8 mouse cellular contexts compared by ENCODE assay signal in genomic region chr14:53101362-53101761, GRCm38 (mm10).
DNase-seq lines count a peak whose midpoint lies in the region; ATAC-seq and TF ChIP-seq lines count a peak whose summit lies in the region.
"Not testable (repeated sequence)": the region's sequence is repeated elsewhere in the genome, so short reads cannot be mapped to it uniquely, and the experiment has no call there.

No protein-coding gene starts in this region.

- DNase-seq in cerebellum, postnatal 10 days = peak; percentile 3 to 10
- DNase-seq in forebrain, embryonic 14.5 days (ENCODE audit: low spot score) = peak; percentile 23
- peak; percentile 6 for DNase-seq in kidney, postnatal 10 days
- not testable (repeated sequence) for DNase-seq in liver, embryonic 14.5 days (ENCODE audit: low read depth in 3 of 3, low spot score in 3 of 3); midbrain, postnatal 0 days (ENCODE audit: low spot score)
- DNase-seq in thymus, postnatal 14 days = peak; percentile 39

- H3K4me3 ChIP-seq in ES-Bruce4 (ENCODE audit: low read depth, low read length); forebrain, embryonic 14.5 days (ENCODE audit: low read depth, low read length); liver, embryonic 14.5 days (ENCODE audit: insufficient read depth in 1 of 2, low read depth in 2 of 2, low read length in 2 of 2); midbrain, postnatal 0 days (ENCODE audit: low read depth, low read length): not testable (repeated sequence)

- H3K9me3 ChIP-seq in ES-Bruce4 (replicated peaks; ENCODE audit: control insufficient read depth, insufficient read depth, low read length, poor library complexity, severe bottlenecking); forebrain, embryonic 14.5 days (replicated peaks; ENCODE audit: control insufficient read depth, low read length); liver, embryonic 14.5 days (ENCODE audit: control insufficient read depth, low read length); midbrain, postnatal 0 days (ENCODE audit: low read length): not testable (repeated sequence)

- not testable (repeated sequence) for H3K4me1 ChIP-seq in ES-Bruce4 (ENCODE audit: control insufficient read depth, insufficient read depth, low read length); forebrain, embryonic 14.5 days (ENCODE audit: control insufficient read depth, insufficient read depth, low read length); liver, embryonic 14.5 days (replicated peaks; ENCODE audit: control insufficient read depth in 2 of 2, insufficient read depth in 2 of 2, low read length in 1 of 2); midbrain, postnatal 0 days (ENCODE audit: insufficient read depth, low read length)

- not testable (repeated sequence) for H3K4me2 ChIP-seq in forebrain, embryonic 14.5 days (ENCODE audit: low read length); liver, embryonic 14.5 days (ENCODE audit: low read depth); midbrain, postnatal 0 days (ENCODE audit: low read depth, low read length, poor library complexity, severe bottlenecking)

- not testable (repeated sequence) for ATAC-seq in forebrain, embryonic 14.5 days; liver, embryonic 14.5 days (ENCODE audit: insufficient read depth)
- ATAC-seq in hematopoietic stem cell, adult 5-6 weeks (replicated peaks in 1 of 2; ENCODE audit: insufficient read depth in 1 of 2, low FRiP score in 2 of 2, low TSS enrichment in 1 of 2, low read depth in 1 of 2, poor library complexity in 2 of 2, severe bottlenecking in 2 of 2) = peak; percentile 51 to 79; a peak in 2 of 4 replicates
- ATAC-seq in midbrain, postnatal 0 days (ENCODE audit: low FRiP score) = peak; percentile 47; the same call in 1 of the 2 replicates

- H3K36me3 ChIP-seq in ES-Bruce4 (ENCODE audit: control insufficient read depth, insufficient read depth, low read length, poor library complexity, severe bottlenecking); forebrain, embryonic 14.5 days (ENCODE audit: control insufficient read depth, insufficient read depth, low read length); liver, embryonic 14.5 days (replicated peaks; ENCODE audit: control insufficient read depth, insufficient read depth, low read depth); midbrain, postnatal 0 days (ENCODE audit: insufficient read depth, low read length): not testable (repeated sequence)

- not testable (repeated sequence) for TF ChIP-seq EP300 in ES-Bruce4 (IDR thresholded peaks at IDR 0.05; ENCODE audit: insufficient read depth, low read depth, low read length); liver, embryonic 14.5 days (IDR thresholded peaks at IDR 0.05; ENCODE audit: low read depth)

- TF ChIP-seq CTCF in ES-Bruce4 (IDR thresholded peaks at IDR 0.05; ENCODE audit: low read depth, low read length) = peak; percentile 17
- peak; percentile 58 for TF ChIP-seq CTCF in liver, embryonic 14.5 days (IDR thresholded peaks at IDR 0.05; ENCODE audit: low read depth)
- peak; percentile 37 for TF ChIP-seq CTCF in midbrain, postnatal 0 days (IDR thresholded peaks at IDR 0.05)

- 35% methylated on average over 5 of the region's 5 CpGs for WGBS in forebrain, embryonic 14.5 days
- WGBS in liver, embryonic 14.5 days (ENCODE audit: insufficient replicate concordance) = 19% methylated on average over 5 of the region's 5 CpGs
- 38% methylated on average over 5 of the region's 5 CpGs for WGBS in midbrain, postnatal 0 days

- not testable (repeated sequence) for H3K27me3 ChIP-seq in ES-Bruce4 (ENCODE audit: control insufficient read depth, insufficient read depth, low read length, poor library complexity, severe bottlenecking); forebrain, embryonic 14.5 days (replicated peaks; ENCODE audit: control insufficient read depth, insufficient read depth, low read length); liver, embryonic 14.5 days (ENCODE audit: control insufficient read depth, insufficient read depth, low read length); midbrain, postnatal 0 days (ENCODE audit: insufficient read depth, low read length)

- TF ChIP-seq POLR2A in ES-Bruce4 (IDR thresholded peaks at IDR 0.05; ENCODE audit: insufficient read depth, low read length) = not testable (repeated sequence)

- not testable (repeated sequence) for H3K27ac ChIP-seq in ES-Bruce4 (ENCODE audit: insufficient read depth, low read length); forebrain, embryonic 14.5 days (ENCODE audit: low read depth, low read length); liver, embryonic 14.5 days; midbrain, postnatal 0 days (ENCODE audit: low read depth, low read length)

- H3K9ac ChIP-seq in ES-Bruce4 (ENCODE audit: low read depth, poor library complexity, severe bottlenecking); forebrain, embryonic 14.5 days (ENCODE audit: low read length); liver, embryonic 14.5 days (replicated peaks); midbrain, postnatal 0 days (replicated peaks; ENCODE audit: low read length, poor library complexity, severe bottlenecking): not testable (repeated sequence)
